Mouse (Mus musculus): ENCODE measurements around the gene Prkaa1.

- no peak for TF ChIP-seq CTCF (IDR thresholded peaks at IDR 0.05)
- no peak for TF ChIP-seq POLR2A (IDR thresholded peaks at IDR 0.05; ENCODE audit: insufficient read depth, low read depth, low read length)
Observed at GRCm38 (mm10) chr15:5152171-5152570, 8.5 kb downstream of the Prkaa1 start.
